Mouse (Mus musculus) embryonic fibroblast, embryonic 13.5 days (primary cell): ENCODE measurements around the gene Madcam1. TPM values are rescaled to one million over a fixed set of nuclear protein-coding genes. Genes with fewer than 3 reads are reported as not detected.

Source experiments
- H3K27ac ChIP-seq: 2 replicates; pipeline ENCODE4 v1.5.1; 2012; ENCODE audit warnings: low read length, control low read depth, inconsistent platforms; ENCODE audit not compliant: insufficient read depth
- H3K4me1 ChIP-seq: 2 replicates; pipeline ENCODE4 v1.6.1; 2011; ENCODE audit warnings: low read length; ENCODE audit not compliant: control insufficient read depth, insufficient read depth
- H3K4me3 ChIP-seq: 2 replicates; pipeline ENCODE4 v1.5.1; 2011; ENCODE audit warnings: mild to moderate bottlenecking, control low read depth, low read length; ENCODE audit not compliant: insufficient read depth
- CTCF ChIP-seq: IDR thresholded peaks from 2 replicates; pipeline ENCODE4 v1.5.1; 2011; ENCODE audit warnings: mild to moderate bottlenecking, control low read depth, low read length, moderate library complexity, borderline replicate concordance; ENCODE audit not compliant: insufficient read depth
- POLR2A ChIP-seq: IDR thresholded peaks from 2 replicates; pipeline ENCODE4 v1.6.1; 2011; ENCODE audit warnings: low read depth, mild to moderate bottlenecking, control low read depth, low read length, moderate library complexity
- polyA plus RNA-seq: library from polyadenylated mRNA; stranded (reverse); fragments of >200 nt; gene quantifications from 2 replicates; pipeline ENCODE4 v1.2.4, GENCODE M21; 2011; ENCODE audit warnings: low read depth; ENCODE audit not compliant: missing spikeins, insufficient read length

The Madcam1 gene
- polyA plus RNA-seq, result not detected in 2 replicates

- H3K27ac ChIP-seq, result no peak within 1 kb of the TSS
- TF ChIP-seq CTCF (peak; percentile 83), POLR2A (no peak)
Measured at GRCm38 (mm10) chr10:79664131-79664665, at the start of gene Madcam1. Gene Madcam1 (plus strand): TSS chr10:79664559.

GRCm38 (mm10) chr10:79615860-79616259, 48.5 kb upstream of the Madcam1 start:
- no peak for TF ChIP-seq POLR2A
- TF ChIP-seq CTCF, result no peak
- Histone ChIP-seq H3K4me3 (no peak overlapping the region), H3K4me1 (no peaks in the 10 kb centered on the region), H3K27ac (no peak overlapping the region)

More at GRCm38 (mm10) chr10:79664131-79664665, at the start of gene Madcam1:
- Histone ChIP-seq H3K4me3 (no peak within 1 kb of the TSS), H3K4me1 (no peaks in the 10 kb centered on the region)

- TF ChIP-seq POLR2A (no peak), CTCF (no peak)
- Histone ChIP-seq H3K4me3 (no peak overlapping the region), H3K27ac (no peak overlapping the region), H3K4me1 (no peaks in the 10 kb centered on the region)
Measured at GRCm38 (mm10) chr10:79616376-79616775, 48.0 kb upstream of the Madcam1 start.

GRCm38 (mm10) chr10:79623950-79624349, 40.4 kb upstream of the Madcam1 start:
- no peak overlapping the region for H3K27ac ChIP-seq
- H3K4me3 ChIP-seq, result no peak overlapping the region
- TF ChIP-seq POLR2A (no peak), CTCF (no peak)
- H3K4me1 ChIP-seq, result no peaks in the 10 kb centered on the region

GRCm38 (mm10) chr10:79625398-79625797, 39.0 kb upstream of the Madcam1 start:
- no peaks in the 10 kb centered on the region for H3K4me1 ChIP-seq
- TF ChIP-seq CTCF, result no peak
- no peak for TF ChIP-seq POLR2A
- H3K27ac ChIP-seq, result no peak overlapping the region
- no peak overlapping the region for H3K4me3 ChIP-seq

GRCm38 (mm10) chr10:79626156-79626555, 38.2 kb upstream of the Madcam1 start:
- H3K27ac ChIP-seq, result no peak overlapping the region
- no peaks in the 10 kb centered on the region for H3K4me1 ChIP-seq
- TF ChIP-seq POLR2A, result no peak
- TF ChIP-seq CTCF, result no peak
- no peak overlapping the region for H3K4me3 ChIP-seq

- Histone ChIP-seq H3K4me1 (peaks cover 3% of the 10 kb centered on the region; the same call in 1 of the 2 replicates), H3K27ac (no peak overlapping the region), H3K4me3 (no peak overlapping the region)
- TF ChIP-seq POLR2A (no peak), CTCF (no peak)
Measured at GRCm38 (mm10) chr10:79628377-79628776, 36.0 kb upstream of the Madcam1 start.

GRCm38 (mm10) chr10:79631432-79631831, 32.9 kb upstream of the Madcam1 start:
- H3K27ac ChIP-seq, result no peak overlapping the region
- no peak overlapping the region for H3K4me3 ChIP-seq
- TF ChIP-seq POLR2A, result no peak
- TF ChIP-seq CTCF, result no peak

GRCm38 (mm10) chr10:79633006-79633777, 31.2 kb upstream of the Madcam1 start:
- Histone ChIP-seq H3K4me3 (no peak overlapping the region), H3K4me1 (peaks cover 9% of the 10 kb centered on the region), H3K27ac (0 out of 2 replicates have a peak overlapping the region, but pooled peaks have one; percentile 32)
- TF ChIP-seq CTCF, result no peak
- TF ChIP-seq POLR2A, result no peak

More at GRCm38 (mm10) chr10:79631432-79631831, 32.9 kb upstream of the Madcam1 start:
- H3K4me1 ChIP-seq, result peaks cover 9% of the 10 kb centered on the region

GRCm38 (mm10) chr10:79636287-79636686, 28.1 kb upstream of the Madcam1 start:
- peaks cover 12% of the 10 kb centered on the region for H3K4me1 ChIP-seq
- no peak overlapping the region for H3K4me3 ChIP-seq
- no peak for TF ChIP-seq POLR2A
- TF ChIP-seq CTCF, result no peak
- H3K27ac ChIP-seq, result no peak overlapping the region
